Mouse (Mus musculus) leukemia stem cell, adult 10-12 weeks (primary cell): ENCODE measurements around the gene Pck2. TPM values are rescaled to one million over a fixed set of nuclear protein-coding genes. Genes with fewer than 3 reads are reported as not detected.

Experiments used
- polyA plus RNA-seq: library from polyadenylated mRNA; stranded (reverse); fragments of >175 nt; gene quantifications from 2 replicates; pipeline ENCODE4 v1.2.3, GENCODE M21; 2012; ENCODE audit warnings: low replicate concordance

Gene Pck2
- 116 and 171 TPM in 2 replicates for polyA plus RNA-seq

DNA sequence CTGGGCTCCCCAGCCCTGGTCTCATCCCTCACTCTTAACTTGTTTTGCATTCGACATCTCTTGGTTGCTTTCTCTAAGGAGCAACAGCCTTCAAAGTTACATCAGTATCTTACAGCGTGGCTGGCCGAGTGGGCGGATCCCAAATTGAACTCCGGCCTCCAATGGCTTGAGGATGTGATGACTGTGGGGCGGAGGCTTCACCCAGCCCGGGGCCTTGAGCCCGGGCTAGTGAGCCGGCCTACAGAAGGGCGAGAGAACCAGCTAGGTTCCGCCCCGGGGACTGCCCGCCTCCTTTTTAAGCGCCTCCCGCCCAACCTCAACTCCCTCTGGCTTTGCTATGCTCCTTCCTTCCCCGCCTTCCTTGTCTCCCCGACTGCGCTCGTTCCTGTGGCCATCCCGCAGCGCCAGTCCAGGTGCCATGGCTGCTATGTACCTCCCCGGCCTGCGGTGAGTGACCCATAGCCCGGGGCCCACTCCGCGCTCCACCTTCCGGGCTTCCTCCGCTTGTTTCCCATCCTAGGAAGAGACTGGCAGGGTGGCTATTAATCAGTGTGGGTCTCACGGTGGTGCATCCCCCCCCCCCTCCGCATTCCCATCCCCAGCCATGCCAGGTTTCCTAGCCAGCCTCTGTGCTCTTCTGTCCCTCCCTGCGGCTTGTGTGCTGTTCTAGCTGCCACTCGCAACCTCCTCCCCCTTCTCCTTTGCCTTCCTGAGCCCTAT, at the start of gene Pck2:
Pck2 (plus strand) TSS at position 200 of the 720 bp plus-strand sequence.

DNA sequence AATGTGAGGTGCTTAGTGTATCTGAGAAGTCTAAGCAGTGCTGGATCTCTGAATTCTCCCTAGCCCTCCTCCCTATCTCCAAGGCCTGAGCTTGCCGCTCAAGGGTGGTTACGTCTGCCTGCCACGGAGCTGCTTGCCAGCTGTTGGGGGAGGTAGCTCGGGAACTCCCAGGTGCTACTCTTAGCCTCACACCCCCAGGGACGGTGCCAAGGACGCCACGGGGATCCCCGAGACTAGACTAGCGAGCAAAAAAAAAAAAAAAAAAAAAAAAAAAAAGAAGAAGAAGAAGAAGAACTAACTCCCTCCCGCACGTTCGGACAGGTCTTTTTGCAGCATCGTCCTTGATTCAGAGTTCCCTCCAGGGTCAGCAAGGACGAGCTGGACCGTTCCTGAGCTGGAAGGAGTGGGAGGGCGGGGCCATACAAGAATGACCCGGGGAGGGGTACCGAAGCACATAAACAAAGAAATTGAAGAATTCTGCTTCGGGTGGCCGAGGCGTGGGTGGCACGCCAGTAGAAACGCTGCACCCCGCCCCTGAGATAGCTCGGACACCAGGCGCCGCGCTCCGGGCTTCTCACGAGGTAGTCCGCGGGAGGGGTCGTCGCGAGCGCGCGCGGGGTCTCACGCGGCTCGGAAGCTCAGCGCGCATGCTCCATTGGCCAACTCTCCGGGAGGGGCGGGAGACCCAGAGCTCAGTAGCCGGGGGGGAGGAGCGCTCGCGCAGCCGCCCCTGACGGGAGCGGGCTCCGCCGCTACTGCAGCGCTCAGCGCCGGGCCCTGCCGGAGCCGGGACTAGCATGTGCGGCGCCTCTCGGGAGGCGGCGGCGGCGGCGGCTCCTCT, 49.5 kb upstream of the Pck2 start, which contains the start of gene Carmil3:
Carmil3 (plus strand) TSS at position 291 of the 841 bp plus-strand sequence.

DNA sequence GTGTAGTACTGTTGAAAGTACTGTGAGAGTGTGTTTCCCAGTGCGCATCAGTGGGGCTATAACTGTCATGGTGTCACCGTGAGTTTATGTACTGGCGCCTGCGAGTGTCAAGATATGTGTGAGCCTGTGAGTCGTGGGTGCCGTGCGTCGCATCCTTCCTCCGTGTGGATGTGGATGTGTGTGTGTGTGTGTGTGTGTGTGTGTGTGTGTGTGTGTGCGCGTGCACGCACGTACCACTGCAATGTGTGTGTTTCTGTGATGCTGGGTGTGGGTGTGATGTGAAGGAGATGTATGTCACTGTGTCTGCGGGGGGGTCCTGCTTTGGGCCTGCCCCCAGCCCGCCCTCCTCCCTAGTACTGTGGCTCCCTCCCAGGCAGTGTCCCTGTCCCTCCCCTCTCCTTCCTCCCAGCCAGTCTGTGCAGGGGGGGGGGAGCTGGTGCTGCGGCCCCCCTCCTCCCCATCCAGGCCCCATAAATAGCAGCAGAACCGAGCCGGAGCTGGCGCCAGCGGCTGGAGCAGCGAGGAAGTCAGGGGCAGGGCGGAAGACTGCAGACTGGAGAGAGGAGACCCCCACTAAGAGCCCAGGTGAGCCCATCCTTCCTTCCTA, 29.8 kb upstream of the Pck2 start, which contains the start of gene Cpne6:
Cpne6 (plus strand) TSS at position 321 of the 607 bp plus-strand sequence.

DNA sequence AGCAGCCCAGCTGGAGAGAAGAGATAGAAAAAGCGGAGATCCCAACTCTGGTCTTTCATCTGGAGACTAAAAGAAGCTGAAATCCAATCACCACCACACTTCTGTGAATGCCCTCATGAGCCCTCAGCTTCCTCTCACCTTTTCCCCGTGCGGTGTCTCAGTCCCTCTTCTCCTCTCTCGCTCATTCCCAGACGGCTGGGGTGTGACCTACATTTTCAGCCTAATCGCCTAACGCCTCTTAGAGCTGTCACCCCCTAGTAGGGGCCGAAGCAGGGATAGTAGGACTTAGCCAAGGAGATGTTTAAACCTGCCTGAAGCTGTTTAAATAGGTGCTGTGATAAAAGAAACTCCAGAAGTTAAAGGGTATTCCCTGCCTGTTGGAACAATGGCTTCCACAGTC, 15.3 kb upstream of the Pck2 start, which contains the start of gene Nrl:
Nrl (minus strand) TSS at position 197 of the 400 bp plus-strand sequence.

DNA sequence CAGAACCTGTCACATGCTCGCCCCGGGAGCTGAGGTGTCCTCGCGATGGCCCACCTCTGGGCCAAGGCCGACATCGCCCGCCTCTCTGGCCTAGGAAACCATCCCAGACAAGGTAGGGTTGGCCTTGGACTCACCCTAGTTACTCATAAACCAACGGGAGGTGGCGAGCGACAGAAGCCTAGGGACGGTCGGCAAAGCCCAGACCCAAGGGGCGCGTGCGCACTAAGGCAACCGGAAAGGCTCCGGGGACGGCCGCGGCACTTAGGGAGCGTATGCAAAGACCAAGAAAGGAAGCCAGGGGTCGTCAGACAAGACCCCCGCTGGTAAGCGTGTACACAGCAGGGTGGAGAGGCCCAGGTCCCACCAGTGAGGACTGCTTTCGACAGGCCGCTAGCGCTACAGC, 19.7 kb downstream of the Pck2 start, which contains the start of gene Dcaf11:
Dcaf11 (plus strand) TSS at position 208 of the 403 bp plus-strand sequence.

DNA sequence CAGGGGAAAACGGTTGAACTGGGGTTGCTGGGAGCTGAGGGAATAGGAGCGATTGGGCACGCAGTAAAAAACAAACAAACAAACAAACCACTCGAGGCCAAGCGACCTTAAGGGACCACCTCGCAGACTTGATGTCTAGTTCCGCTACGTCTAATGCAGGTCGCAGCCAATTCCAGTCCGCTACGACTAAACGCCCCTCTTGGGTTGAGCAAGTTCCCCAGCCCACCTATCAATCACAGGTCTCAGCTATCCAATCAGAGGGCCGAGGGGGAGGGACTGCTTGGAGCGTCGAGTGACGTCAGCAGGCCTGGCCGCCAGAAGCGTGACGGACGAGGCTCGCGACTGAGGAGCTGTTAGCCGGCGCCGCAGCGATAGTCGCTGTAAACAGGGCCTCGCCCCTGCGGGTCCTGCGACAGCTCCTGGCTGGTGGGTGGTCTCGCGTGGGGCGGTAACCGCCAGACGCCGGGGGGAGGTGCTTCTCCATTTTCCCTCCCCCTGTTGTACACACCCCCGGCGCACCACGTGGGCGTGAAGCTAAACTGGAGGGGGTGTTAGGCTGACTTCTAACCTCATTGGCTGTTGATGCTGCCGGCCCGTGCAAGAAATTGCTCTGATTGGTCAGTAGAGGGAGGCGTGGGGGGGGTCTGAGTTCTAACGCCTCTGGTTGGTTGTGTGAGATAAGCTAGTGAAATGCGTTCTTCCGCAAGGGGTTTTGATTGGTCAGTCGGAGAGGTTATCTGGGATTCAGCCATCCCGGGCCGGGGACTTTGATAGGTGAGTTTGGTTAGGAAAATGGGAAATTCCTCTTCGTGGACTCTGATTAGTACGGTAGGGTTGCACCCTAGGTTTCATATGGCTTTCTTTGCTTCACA, 20.4 kb downstream of the Pck2 start, which contains the start of gene A730061H03Rik:
A730061H03Rik (minus strand) TSS at position 205 of the 872 bp plus-strand sequence.

DNA sequence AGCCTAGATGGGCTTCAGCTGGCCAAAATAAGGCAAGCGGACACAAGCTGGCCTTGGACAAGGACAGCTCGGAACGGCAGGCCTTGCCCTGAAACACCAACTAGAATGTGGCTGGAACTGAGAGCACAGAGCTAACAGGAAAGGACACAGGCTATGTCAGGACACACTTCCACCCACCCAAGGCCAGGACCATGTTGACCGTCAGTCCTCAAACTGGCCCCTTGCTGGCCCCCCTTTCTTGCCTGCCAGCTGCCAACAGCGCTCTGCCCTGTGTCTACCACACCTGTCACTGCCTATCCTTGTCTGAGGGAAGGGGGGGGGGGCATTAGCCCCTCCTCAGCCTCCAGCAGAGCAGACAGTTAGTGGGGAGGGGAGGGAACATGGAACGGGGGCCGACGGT, 35.2 kb downstream of the Pck2 start, which contains the start of gene Fitm1:
Fitm1 (plus strand) TSS at position 316 of the 400 bp plus-strand sequence.

DNA sequence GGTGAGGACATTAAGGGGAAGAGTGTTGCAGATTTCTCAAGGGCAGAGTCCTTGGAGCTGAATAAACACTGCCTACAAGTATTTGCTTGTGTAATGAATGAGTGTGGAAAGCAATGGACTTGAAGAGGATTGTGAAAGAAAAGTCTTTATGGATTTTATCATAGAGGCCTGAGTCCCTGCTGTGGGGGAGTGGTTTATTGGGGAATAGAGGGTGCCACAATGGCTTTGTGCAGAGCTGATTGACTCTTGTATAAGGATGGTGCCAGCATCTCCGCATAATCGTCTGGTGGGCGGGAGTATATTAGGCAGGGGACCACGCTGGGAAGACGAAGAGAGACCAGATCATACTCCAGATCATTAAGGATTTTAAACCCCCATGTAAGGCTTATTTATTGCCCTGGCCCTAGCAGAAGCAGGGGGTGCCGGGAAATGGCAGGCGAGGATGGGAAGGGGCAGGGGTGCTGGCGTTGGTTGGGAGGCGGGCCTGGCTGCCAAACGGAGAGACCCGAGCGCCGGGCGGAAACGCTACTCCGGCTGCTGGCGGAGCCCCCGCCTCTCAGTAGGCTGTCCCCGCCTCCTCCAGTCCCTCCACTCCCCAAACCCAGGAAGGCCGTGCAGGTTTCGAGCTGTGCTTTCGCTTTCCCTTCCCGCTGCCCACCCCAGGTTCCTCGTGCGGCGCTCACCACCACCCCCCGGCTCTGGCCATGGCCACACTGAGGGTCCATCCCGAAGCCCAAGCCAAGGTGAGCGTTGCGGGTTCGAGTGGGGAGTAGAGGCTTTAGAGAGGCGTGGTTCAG, 38.0 kb downstream of the Pck2 start, which contains the start of gene Psme1:
Psme1 (plus strand) TSS at position 253 of the 797 bp plus-strand sequence.

DNA sequence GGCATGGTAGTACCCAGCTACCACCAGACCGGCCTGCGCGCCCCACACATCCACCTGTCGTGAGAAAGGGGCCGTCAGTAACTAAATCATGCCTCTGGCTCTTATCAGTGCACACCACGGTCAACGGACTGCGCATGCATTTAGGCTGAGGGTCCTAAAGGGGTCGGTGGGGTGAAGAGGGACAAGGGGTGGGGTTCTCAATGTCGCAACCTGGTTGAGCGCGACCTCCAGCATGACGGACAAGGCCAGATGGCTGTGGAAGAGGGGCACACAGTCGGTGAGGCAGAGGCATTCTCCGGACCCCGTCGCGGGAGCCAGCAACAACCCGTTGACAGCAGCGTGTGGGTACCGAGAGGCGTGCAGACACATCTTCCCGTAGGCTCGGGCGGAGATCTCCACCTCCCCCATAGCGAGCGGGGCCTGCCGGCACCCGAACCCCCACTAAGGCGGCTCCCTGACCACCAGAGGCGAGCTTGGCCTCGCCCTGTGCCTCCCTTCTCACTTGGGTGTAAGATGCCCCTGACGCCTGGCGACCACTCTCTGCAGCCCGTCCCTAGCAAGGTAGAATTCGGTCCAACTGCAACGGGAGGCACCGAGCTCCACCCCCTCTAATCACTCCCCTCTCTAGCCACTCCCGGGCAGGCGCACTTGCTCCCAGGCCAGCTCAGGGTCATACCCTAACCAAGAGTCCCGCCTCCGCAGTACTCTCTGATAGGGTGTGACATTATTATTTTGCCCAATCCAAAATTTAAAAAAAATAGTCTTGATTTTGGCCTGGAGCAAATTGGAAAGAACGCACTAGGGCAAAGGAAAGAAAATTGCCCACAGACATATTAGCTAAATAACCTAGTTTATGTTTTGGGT, 44.9 kb downstream of the Pck2 start, which contains the start of gene Emc9:
Emc9 (minus strand) TSS at position 601 of the 864 bp plus-strand sequence.

DNA sequence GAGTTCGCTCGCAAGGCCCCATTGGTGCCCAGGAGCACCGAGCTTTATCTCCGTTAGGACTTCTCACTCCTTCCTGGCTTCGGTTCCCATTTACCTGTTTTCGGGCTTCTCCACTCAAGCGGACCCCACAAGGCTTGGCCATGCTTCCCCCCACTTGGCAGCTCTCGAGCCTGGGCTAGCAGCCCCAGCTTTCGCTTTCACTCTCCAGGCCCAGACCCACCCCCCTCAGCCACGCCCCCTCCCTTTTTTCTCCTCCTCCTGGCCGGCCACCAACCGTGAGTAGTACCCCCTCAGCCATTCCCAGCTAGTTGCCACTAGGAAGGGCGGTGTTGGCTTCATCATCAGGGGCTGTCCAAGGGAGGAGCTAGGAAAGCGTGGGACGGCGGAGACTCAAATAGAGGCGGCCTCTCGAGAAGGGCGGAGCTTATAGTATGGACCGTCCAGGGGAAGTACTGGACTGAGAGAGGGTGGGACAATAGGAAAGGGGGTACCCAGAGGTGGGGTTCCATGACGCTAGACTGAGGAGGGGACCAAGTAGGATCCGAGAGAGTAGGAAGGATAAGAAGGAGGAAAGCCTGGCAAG, 50.8 kb downstream of the Pck2 start, which contains the start of gene Psme2:
Psme2 (minus strand) TSS at position 366 of the 583 bp plus-strand sequence.

DNA sequence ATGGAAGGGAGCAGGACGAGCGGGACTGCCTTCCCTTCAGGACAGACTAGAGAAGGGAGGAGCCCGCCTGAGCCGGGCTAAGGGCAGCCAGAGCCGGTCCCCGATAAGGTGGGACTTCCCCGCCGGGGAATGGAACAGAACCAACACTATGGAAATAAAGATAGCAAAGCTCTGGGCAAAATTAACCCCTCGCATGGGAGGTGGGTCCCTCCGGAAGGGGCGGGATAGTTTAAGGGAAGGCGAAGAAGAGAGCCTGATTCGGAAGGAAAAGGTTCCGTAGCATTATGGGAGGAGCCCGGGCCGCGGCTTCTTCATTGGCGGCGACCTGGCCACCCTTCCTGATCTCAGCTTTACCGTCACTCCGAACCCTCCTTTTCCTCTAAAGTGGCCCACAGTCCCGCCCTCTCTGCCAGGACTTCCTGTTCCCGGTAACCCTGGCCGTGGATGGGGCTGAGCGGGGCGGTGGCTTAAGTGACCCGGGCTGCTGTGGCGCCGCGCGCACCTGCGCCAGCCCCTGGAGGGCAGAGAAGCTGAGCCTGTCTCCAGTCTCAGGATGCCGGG, 51.3 kb downstream of the Pck2 start, which contains the start of gene Rnf31:
Rnf31 (plus strand) TSS at position 378 of the 561 bp plus-strand sequence.

Other genes starting within 250 kb of the Pck2 start
- gene Dhrs4, start 61.5 kb upstream of the Pck2 start, polyA plus RNA-seq, result 56.4 and 85.0 TPM in 2 replicates
- gene Carmil3, start 49.6 kb upstream of the Pck2 start, polyA plus RNA-seq, result 6.0 and 15.4 TPM in 2 replicates
- not detected in 2 replicates for gene Cpne6, start 29.8 kb upstream of the Pck2 start, polyA plus RNA-seq
- 0.41 and 0.62 TPM in 2 replicates for gene Nrl, start 15.3 kb upstream of the Pck2 start, polyA plus RNA-seq
- 26.0 and 50.2 TPM in 2 replicates for gene Dcaf11, start 19.7 kb downstream of the Pck2 start, polyA plus RNA-seq
- gene A730061H03Rik, start 20.1 kb downstream of the Pck2 start, polyA plus RNA-seq, result 0.97 and 1.7 TPM in 2 replicates
- not detected in 2 replicates for gene Fitm1, start 35.4 kb downstream of the Pck2 start, polyA plus RNA-seq
- gene Psme1, start 37.9 kb downstream of the Pck2 start, polyA plus RNA-seq, result 69.7 and 113 TPM in 2 replicates
- 25.0 and 35.4 TPM in 2 replicates for gene Emc9, start 45.0 kb downstream of the Pck2 start, polyA plus RNA-seq
- gene Psme2, start 50.8 kb downstream of the Pck2 start, polyA plus RNA-seq, result 21.1 and 39.3 TPM in 2 replicates
- gene Rnf31, start 51.4 kb downstream of the Pck2 start, polyA plus RNA-seq, result 31.7 and 39.6 TPM in 2 replicates
- gene Irf9, start 63.3 kb downstream of the Pck2 start, polyA plus RNA-seq, result 22.2 and 204 TPM in 2 replicates
- gene Rec8, start 77.8 kb downstream of the Pck2 start, polyA plus RNA-seq, result 7.8 and 19.7 TPM in 2 replicates
- gene Ipo4, start 95.7 kb downstream of the Pck2 start, polyA plus RNA-seq, result 18.3 and 108 TPM in 2 replicates
- gene Gm49378, start 97.6 kb downstream of the Pck2 start, polyA plus RNA-seq, result 18.9 TPM in 1 of 2 replicates, not detected in the other
- 20.7 and 31.5 TPM in 2 replicates for gene Tm9sf1, start 103.5 kb downstream of the Pck2 start, polyA plus RNA-seq
- gene Tssk4, start 109.9 kb downstream of the Pck2 start, polyA plus RNA-seq, result 0.41 TPM in 1 of 2 replicates, not detected in the other
- gene Mdp1, start 120.2 kb downstream of the Pck2 start, polyA plus RNA-seq, result 11.3 and 12.5 TPM in 2 replicates
- gene Gmpr2, start 131.7 kb downstream of the Pck2 start, polyA plus RNA-seq, result 3.1 and 25.0 TPM in 2 replicates
- gene Nedd8, start 131.9 kb downstream of the Pck2 start, polyA plus RNA-seq, result 32.6 and 33.7 TPM in 2 replicates
- 49.1 and 49.7 TPM in 2 replicates for gene Tinf2, start 141.6 kb downstream of the Pck2 start, polyA plus RNA-seq
- gene Tgm1, start 173.7 kb downstream of the Pck2 start, polyA plus RNA-seq, result 4.5 and 11.0 TPM in 2 replicates
- gene Rabggta, start 182.0 kb downstream of the Pck2 start, polyA plus RNA-seq, result 8.7 and 22.8 TPM in 2 replicates
- 4.0 and 4.2 TPM in 2 replicates for gene Dhrs1, start 205.4 kb downstream of the Pck2 start, polyA plus RNA-seq
- gene Nop9, start 205.4 kb downstream of the Pck2 start, polyA plus RNA-seq, result 57.8 and 83.1 TPM in 2 replicates
- not detected in 2 replicates for gene Cideb, start 218.2 kb downstream of the Pck2 start, polyA plus RNA-seq
- gene Ltb4r2, start 221.2 kb downstream of the Pck2 start, polyA plus RNA-seq, result 0.20 TPM in 1 of 2 replicates, not detected in the other
- 1.1 and 3.8 TPM in 2 replicates for gene Ltb4r1, start 225.7 kb downstream of the Pck2 start, polyA plus RNA-seq
- 1.5 and 1.8 TPM in 2 replicates for gene Adcy4, start 243.8 kb downstream of the Pck2 start, polyA plus RNA-seq
- gene Ripk3, start 248.6 kb downstream of the Pck2 start, polyA plus RNA-seq, result 54.1 and 55.8 TPM in 2 replicates